Mouse (Mus musculus): ENCODE measurements around the gene Pnpla8.
"Not testable (repeated sequence)": the region's sequence is repeated elsewhere in the genome, so short reads cannot be mapped to it uniquely, and the experiment has no call there.

Gene Pnpla8

DNA sequence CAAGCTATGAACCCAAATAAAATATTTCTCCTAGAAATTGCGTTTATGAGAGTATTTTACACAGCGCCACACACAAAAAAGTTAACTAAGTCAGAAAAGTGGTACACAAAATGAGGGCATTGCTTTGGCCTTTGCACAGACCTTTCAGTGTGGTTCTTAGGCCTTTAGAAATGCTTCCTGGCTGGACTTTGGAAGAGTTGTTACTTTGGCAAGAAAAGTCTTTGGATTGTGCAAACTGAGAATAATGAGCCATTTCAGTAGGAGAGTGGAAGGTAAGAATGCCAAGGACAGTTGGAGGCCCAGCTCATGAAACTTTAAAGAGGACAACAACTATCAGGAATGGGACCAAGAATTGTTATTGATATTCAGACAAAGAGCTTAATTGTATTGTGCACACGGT lies 24.6 kb downstream of the Pnpla8 start:
- no peak for DNase-seq (ENCODE audit: low read depth, low spot score)
- Histone ChIP-seq H3K27me3 (ENCODE audit: control insufficient read depth, insufficient read depth, low read length, poor library complexity, severe bottlenecking) (no peaks in the 10 kb centered on the region), H3K36me3 (ENCODE audit: control insufficient read depth, insufficient read depth, low read length, poor library complexity, severe bottlenecking) (no peaks in the 10 kb centered on the region)

DNA sequence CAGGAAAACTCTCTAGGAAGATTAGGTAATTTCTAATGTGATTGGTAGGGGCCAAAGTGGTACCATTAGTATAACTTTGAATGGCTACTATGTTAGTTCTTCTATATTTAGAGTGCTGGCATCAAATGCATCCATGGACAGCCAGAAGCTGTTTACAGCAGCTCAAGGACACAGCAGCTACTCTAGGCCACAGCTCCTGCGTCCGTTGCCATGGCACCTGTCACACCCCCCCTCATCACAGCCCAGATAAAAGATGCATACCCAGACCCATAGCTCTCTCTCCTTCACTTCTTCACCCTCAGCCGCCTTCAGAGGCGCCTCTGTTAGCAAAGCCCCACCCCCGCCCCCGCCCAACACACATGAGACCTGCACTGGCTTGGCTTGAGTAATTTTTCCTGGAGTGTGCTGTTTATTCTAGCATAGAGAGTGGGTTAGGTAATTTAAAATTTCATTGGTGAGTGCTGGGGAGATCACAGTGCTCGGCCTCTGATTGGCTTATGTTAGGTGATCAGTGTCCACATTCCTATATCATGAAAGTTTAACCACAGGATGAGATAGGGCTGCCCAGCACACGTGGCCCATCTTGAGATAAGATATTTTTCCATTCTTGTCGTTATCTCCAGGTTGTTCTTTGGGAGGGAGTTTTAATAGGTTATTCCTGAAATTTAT lies 27.3 kb downstream of the Pnpla8 start:
- Histone ChIP-seq H3K27me3 (ENCODE audit: control insufficient read depth, insufficient read depth, low read length, poor library complexity, severe bottlenecking) (no peaks in the 10 kb centered on the region), H3K36me3 (ENCODE audit: control insufficient read depth, insufficient read depth, low read length, poor library complexity, severe bottlenecking) (no peaks in the 10 kb centered on the region)
- DNase-seq (ENCODE audit: low read depth, low spot score) = no peak

DNA sequence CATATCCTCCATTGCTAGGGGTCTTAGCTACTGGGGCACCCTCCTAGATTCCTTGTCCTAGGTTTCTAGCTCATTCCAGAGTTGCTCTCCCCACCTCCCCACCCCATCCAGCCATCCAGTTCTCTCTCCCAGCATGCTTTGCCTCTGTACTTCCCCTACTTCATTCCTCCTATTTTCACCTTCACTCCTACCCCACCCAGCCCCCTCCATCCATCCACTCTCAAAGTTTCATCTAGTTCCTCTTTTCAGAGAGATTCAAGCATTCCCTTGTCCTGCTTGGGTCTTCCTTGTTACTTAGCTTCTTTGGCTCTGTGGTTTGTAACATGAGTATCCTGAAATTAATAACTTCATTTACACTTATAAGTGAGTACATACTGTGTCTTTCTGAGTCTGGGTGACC lies 41.4 kb downstream of the Pnpla8 start:
- no peaks in the 10 kb centered on the region for H3K36me3 ChIP-seq (ENCODE audit: control insufficient read depth, insufficient read depth, low read length, poor library complexity, severe bottlenecking)
- DNase-seq (ENCODE audit: low read depth, low spot score) = no peak

DNA sequence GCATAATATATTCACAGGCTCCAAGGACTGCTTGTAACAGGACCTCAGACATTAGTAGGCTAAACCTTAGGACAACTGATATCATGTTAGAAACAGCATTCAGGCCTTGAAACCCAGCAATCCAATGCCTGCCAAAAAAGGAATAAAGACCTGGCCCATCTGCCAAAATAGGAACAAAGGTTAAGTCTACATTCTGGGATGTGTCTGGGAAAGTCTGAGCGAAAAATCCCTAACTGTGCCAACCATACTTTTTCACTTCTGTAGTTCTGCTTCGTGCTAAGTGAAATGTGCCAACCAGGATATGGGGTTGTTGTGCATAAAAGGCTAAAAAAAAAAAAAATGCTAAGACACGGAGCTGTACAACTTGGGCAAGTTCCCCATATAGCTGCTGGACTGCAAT lies 44.5 kb downstream of the Pnpla8 start:
- no peaks in the 10 kb centered on the region for H3K36me3 ChIP-seq (ENCODE audit: control insufficient read depth, insufficient read depth, low read length, poor library complexity, severe bottlenecking)
- DNase-seq (ENCODE audit: low read depth, low spot score) = no peak
- no peaks in the 10 kb centered on the region for H3K27me3 ChIP-seq (ENCODE audit: control insufficient read depth, insufficient read depth, low read length, poor library complexity, severe bottlenecking)

More for the DNA sequence above, 41.4 kb downstream of the Pnpla8 start:
- no peaks in the 10 kb centered on the region for H3K27me3 ChIP-seq (ENCODE audit: control insufficient read depth, insufficient read depth, low read length, poor library complexity, severe bottlenecking)

DNA sequence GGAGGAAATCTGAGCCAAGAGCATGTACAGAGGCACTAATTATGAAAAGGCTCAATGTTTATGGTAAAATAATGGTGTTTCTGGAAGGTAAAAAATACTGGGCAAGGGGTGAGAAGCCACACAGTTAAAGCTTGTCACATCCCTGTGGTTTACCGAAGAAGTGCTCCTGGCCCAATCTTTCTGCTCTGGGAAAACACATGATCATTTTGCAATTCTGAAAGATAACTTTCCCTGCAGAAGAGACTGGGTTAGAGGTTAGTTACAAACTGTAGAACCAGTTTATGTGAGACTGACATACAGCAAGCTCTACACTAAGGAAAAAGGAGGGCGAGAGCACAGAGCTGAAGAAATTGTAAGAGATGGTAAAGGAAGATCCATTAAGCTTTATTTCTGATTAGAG lies 46.0 kb downstream of the Pnpla8 start:
- no peak for DNase-seq (ENCODE audit: low read depth, low spot score)
- Histone ChIP-seq H3K36me3 (ENCODE audit: control insufficient read depth, insufficient read depth, low read length, poor library complexity, severe bottlenecking) (no peaks in the 10 kb centered on the region), H3K27me3 (ENCODE audit: control insufficient read depth, insufficient read depth, low read length, poor library complexity, severe bottlenecking) (no peaks in the 10 kb centered on the region)

DNA sequence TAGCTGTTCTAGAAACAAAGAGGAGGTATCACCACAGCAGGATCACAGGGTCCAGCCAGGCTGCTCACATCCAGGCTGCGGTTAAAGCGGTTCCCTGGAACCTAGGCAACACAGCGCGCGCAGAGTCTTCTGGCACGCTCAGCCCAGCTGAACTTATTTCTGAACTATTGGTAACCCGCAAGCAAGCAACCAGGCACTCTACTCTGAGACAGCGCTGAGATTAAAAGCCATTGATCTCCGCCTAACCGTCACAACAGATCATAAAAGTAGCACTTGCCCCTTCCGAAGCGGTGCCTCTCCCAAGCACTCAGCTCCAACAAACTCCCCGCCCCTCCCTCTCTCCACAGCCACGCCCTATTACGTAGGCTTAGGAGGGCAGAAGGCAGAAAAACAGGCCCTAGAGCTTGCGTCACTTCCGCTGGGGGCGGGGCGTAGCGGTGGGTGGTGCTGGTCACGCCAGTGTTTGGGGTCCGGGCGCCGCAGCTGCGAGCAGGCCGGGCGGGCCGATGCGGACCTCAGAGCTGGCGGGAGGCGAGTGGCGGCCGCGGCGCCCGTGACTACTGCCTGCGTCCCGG lies 47.6 kb downstream of the Pnpla8 start:
- peak; percentile 99 for DNase-seq (ENCODE audit: low read depth, low spot score)
- Histone ChIP-seq H3K27me3 (ENCODE audit: control insufficient read depth, insufficient read depth, low read length, poor library complexity, severe bottlenecking) (no peaks in the 10 kb centered on the region), H3K36me3 (ENCODE audit: control insufficient read depth, insufficient read depth, low read length, poor library complexity, severe bottlenecking) (no peaks in the 10 kb centered on the region)

DNA sequence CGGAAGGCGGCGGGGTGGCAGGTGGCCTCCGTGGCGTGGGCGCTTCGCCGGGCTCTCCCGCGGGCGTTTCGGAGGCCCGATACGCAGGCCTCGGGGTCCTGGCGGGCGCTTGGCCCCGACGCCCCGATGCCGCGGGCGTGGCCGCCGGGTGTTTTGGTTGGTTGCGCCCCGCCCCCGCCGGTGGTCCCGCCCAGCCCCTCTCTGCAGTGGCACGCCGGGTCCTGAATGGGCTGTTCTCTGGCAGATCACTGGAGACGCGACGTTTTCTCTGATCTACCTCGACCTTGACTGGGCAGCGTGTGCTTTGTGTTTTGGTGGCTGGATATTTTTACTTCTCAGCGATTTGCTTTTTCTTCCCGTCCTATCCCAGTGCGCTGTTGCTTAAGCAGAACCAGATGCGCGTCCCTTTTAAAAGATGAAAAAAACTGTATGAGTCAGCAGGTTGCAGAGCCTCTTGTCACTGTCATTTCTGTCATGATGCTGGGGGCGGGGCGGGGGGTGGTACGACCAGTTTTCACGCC lies 48.2 kb downstream of the Pnpla8 start:
- Histone ChIP-seq H3K27me3 (ENCODE audit: control insufficient read depth, insufficient read depth, low read length, poor library complexity, severe bottlenecking) (no peaks in the 10 kb centered on the region), H3K36me3 (ENCODE audit: control insufficient read depth, insufficient read depth, low read length, poor library complexity, severe bottlenecking) (no peaks in the 10 kb centered on the region)
- peak; percentile 77 for DNase-seq (ENCODE audit: low read depth, low spot score)

DNA sequence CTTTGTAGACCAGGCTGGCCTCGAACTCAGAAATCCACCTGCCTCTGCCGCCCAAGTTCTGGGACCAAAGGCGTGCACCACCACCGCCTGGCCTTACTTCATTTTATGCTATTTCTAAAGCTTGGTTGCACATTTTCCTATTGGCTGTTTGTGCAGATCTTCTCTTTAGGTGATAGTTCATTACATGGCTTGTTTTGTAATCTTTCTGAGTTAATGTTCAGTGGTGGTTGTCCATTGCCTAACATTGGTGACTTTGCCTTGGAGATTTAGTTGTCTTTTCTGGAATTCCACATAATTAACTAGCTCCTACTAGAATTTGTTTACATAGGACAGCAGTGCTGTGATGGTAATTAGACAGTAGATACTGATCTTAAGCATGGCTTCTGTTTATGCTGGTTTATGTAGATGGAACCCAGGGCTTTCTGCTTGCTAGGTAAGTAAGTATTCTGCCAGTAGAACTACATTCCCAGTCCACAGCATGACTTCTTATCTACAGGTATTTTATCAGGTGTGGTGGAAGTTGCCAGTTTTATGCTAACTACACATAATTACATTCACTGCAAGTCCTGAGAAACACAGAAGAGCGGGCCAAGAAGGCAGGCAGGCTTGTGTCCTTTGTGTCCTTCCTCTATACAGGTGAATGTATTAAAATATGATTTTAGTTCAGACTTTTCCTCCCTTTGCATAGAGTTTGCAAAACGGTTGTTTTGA lies 53.1 kb downstream of the Pnpla8 start:
- Histone ChIP-seq H3K27me3 (ENCODE audit: control insufficient read depth, insufficient read depth, low read length, poor library complexity, severe bottlenecking) (no peaks in the 10 kb centered on the region), H3K36me3 (ENCODE audit: control insufficient read depth, insufficient read depth, low read length, poor library complexity, severe bottlenecking) (no peaks in the 10 kb centered on the region)
- no peak for DNase-seq (ENCODE audit: low read depth, low spot score)

DNA sequence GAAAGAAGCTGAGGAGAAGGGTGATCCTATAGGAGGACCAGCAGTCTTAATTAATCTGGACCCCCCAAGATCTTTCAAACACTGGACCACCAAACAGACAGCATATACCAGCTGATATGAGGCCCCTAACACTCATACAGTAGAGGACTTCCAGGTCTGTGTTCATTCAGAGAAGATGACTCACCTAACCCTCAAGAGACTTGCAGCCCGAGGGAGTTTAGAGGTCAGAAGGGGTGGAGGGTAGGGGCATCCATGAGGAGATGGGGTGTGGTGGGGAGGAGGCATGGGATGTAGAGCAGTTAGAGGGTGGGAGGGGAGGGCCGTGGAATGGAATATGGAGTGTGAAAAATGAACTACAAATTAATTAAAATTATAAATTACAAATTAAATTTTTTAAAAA lies 59.0 kb downstream of the Pnpla8 start:
- not testable (repeated sequence) for DNase-seq (ENCODE audit: low read depth, low spot score); H3K36me3 ChIP-seq (ENCODE audit: control insufficient read depth, insufficient read depth, low read length, poor library complexity, severe bottlenecking); H3K27me3 ChIP-seq (ENCODE audit: control insufficient read depth, insufficient read depth, low read length, poor library complexity, severe bottlenecking)

DNA sequence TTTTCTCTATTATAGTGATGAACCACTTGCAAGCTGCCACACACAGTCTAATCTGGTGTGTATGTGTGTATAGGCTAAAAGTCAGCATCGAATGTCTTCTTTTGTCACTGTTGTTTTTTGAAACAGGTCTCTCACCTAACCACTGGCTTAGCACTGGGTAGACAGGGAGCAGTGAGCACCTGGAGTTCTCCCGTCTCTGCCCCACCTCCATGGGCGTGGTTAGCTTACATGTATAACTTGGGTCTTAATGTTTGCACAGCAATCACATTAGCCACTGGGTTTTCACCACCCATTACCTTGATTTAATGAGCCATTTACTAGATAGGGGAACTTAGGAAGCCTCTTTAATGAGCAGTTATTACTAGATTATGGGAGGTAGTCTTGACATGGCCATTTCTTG lies 60.4 kb downstream of the Pnpla8 start:
- Histone ChIP-seq H3K27me3 (ENCODE audit: control insufficient read depth, insufficient read depth, low read length, poor library complexity, severe bottlenecking) (no peaks in the 10 kb centered on the region), H3K36me3 (ENCODE audit: control insufficient read depth, insufficient read depth, low read length, poor library complexity, severe bottlenecking) (no peaks in the 10 kb centered on the region)
- no peak for DNase-seq (ENCODE audit: low read depth, low spot score)

DNA sequence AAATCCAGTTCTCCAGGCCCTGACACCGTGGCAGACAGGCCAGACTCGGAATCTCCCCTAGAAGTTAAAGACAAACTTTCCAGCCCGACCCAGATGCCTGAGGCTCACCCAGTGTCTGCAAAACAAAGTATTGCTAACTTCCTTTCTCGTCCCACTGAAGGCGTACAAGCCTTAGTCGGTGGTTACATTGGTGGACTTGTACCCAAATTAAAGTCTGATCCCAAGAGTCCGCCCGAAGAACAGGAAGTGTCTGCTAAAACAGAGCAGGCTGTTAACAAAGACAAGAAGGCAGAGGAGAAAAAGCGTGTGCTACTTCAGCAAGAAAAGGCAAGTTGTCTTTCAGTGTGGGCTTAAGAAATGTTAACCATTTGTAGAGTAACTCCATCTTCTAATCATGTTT lies 62.2 kb downstream of the Pnpla8 start:
- H3K36me3 ChIP-seq (ENCODE audit: control insufficient read depth, insufficient read depth, low read length, poor library complexity, severe bottlenecking) = no peaks in the 10 kb centered on the region
- H3K27me3 ChIP-seq (ENCODE audit: control insufficient read depth, insufficient read depth, low read length, poor library complexity, severe bottlenecking) = no peaks in the 10 kb centered on the region
- peak; percentile 22 for DNase-seq (ENCODE audit: low read depth, low spot score)

DNA sequence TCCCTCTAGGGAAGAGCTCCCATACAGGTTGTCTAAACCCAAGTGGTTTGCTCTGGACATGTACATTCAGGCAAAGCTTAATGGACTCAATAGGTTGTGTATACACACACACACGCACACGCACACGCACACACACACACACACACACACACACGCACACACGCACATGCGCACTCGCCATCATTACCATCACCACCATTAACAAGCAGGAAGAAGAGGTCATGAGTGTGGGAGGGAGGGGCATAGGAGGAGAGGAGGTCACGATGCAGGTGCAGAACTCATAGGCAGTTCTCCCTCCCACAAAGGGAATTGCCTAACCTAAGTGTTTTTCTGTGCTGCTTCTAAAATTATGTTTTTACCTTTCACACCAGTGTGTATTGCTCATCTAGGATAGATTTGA lies 65.8 kb downstream of the Pnpla8 start:
- H3K27me3 ChIP-seq (ENCODE audit: control insufficient read depth, insufficient read depth, low read length, poor library complexity, severe bottlenecking) = no peaks in the 10 kb centered on the region
- DNase-seq (ENCODE audit: low read depth, low spot score) = no peak
- H3K36me3 ChIP-seq (ENCODE audit: control insufficient read depth, insufficient read depth, low read length, poor library complexity, severe bottlenecking) = peaks cover under 1% of the 10 kb centered on the region; the same call in 1 of the 2 replicates

DNA sequence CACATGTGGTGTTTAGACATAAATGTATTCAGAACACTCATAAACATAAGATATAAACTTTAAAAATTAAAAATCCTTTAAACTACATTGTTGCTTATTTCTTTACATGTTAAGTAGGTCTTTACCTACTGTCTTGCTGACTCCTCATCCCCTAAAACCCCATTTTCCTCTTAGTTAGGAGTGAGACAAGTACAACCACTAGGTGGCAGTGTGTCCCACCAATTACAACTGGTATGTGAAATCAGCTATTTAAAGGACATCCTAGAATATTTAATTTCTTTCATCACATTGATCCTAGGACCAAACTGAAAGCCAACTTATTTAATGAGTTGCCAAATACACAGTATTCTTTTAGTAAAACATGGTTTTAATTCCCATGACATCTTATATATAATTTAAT lies 71.1 kb downstream of the Pnpla8 start:
- no peaks in the 10 kb centered on the region for H3K27me3 ChIP-seq (ENCODE audit: control insufficient read depth, insufficient read depth, low read length, poor library complexity, severe bottlenecking)
- H3K36me3 ChIP-seq (ENCODE audit: control insufficient read depth, insufficient read depth, low read length, poor library complexity, severe bottlenecking) = peaks cover 1% of the 10 kb centered on the region; the same call in 1 of the 2 replicates
- DNase-seq (ENCODE audit: low read depth, low spot score) = peak; percentile 85

DNA sequence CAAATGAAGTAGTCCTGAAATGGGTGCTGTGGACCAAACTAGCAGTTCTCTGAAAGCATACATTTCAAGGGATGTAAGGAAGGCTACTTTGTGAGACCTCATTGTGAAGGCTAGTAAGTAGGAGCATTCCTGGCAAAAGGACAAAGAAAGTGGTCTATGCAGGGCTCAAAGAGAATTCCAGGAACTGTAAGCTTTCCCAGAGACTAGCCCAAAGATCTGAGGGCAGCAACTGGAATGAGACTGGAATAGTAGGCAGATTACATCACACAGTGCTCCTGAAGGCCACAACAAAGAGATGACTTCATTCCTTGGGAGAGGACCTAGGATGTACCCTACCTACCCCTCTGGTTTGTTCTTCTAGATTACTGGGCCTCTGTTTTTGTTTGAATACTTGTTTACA lies 79.6 kb downstream of the Pnpla8 start:
- DNase-seq (ENCODE audit: low read depth, low spot score) = no peak
- no peaks in the 10 kb centered on the region for H3K27me3 ChIP-seq (ENCODE audit: control insufficient read depth, insufficient read depth, low read length, poor library complexity, severe bottlenecking)

DNA sequence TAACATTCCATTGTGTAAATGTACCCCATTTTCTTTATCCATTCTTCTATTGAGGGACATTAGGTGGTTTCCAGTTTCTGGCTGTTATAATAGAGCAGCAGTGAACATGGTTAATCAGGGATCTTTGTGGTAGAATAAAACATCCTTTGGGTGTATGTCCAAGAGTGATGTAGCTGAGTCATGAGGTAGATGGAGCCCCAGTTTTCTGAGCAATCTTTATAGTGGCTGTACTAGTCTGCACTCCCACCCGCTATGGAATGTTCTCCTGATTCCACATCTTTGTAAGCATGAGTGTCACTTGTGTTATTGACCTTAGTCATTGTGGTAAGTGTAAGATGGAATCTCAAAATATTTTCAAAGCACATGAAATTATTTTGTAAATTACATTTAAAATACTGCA lies 82.8 kb downstream of the Pnpla8 start:
- no peak for DNase-seq (ENCODE audit: low read depth, low spot score)
- Histone ChIP-seq H3K36me3 (ENCODE audit: control insufficient read depth, insufficient read depth, low read length, poor library complexity, severe bottlenecking) (peaks cover 5% of the 10 kb centered on the region), H3K27me3 (ENCODE audit: control insufficient read depth, insufficient read depth, low read length, poor library complexity, severe bottlenecking) (no peaks in the 10 kb centered on the region)

More for the DNA sequence above, 79.6 kb downstream of the Pnpla8 start:
- H3K36me3 ChIP-seq (ENCODE audit: control insufficient read depth, insufficient read depth, low read length, poor library complexity, severe bottlenecking) = peaks cover 5% of the 10 kb centered on the region; the same call in 1 of the 2 replicates

All from splenic B cell, adult 2 months (primary cell).